Mouse (Mus musculus): ENCODE data around the gene Rbm8a.
A peak's percentile ranks its signal among the peaks of the same experiment; 100 is the strongest.
"Not testable (repeated sequence)": the region's sequence is repeated elsewhere in the genome, so short reads cannot be mapped to it uniquely, and the experiment has no call there.

The Rbm8a gene

DNA sequence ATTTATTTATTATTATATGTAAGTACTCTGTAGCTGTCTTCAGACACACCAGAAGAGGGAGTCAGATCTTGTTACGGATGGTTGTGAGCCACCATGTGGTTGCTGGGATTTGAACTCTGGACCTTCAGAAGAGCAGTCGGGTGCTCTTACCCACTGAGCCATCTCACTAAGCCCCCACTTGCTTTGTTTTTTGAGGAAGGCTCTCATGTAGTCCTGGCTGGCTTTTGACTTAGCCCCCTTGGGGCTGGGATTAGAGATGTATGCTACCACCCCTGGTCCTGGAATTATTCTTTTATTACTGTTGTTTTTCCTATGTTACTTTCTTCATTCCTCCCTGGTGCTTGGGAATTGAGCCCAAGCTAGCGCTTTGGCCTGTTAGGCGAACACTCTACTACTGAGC is 23.7 kb upstream of the Rbm8a start:
- DNase-seq, result not testable (repeated sequence)

DNA sequence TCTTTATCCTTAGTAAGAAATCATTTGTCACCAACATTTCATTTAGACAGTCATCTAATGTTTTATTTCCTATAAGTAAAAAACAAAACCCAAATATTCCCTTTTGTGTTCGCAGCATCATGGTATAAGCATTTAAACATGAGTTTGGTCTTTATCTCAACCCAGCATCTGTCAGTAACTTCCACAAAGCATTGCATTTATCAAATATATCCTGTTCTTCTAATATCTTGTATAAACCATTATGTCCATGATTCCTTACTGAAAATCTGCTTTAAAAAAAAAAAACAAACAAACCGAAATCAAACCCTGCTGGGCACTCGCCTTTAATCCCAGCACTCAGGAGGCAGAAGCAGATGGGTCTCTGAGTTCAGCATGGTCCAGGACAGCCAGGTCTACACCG is 23.1 kb upstream of the Rbm8a start:
- DNase-seq, result no peak

DNA sequence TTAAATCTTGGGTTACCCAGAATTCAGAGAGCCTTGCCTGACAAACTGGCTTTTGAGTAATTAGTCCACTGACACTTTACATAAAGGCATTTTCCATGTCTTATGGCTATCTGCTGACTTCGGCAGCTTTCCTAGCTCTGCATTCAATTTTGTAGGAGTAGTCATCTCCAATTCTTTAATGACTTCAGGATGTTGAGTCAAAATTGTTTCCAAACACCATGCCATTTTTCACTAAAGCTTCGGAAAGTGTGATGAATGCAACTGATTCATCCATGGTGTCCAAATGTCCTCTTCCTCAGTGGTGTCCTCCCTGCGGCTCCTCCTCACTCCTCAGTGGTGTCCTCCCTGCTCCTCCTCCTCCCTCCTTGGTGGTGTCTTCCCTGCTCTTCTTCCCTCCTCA is 11.8 kb upstream of the Rbm8a start:
- no peak for DNase-seq

- no peak for DNase-seq
Measured at GRCm38 (mm10) chr3:96623201-96623600, 6.5 kb upstream of the Rbm8a start.

GRCm38 (mm10) chr3:96632058-96632457 is 2.3 kb downstream of the Rbm8a start:
- DNase-seq, result no peak

- DNase-seq, result no peak
Measured at GRCm38 (mm10) chr3:96634015-96634414, 4.3 kb downstream of the Rbm8a start.

- DNase-seq, result peak; percentile 92
Measured at GRCm38 (mm10) chr3:96634928-96635879, 5.5 kb downstream of the Rbm8a start, which contains the start of the genes Pex11b and Gm42957. TSS of gene Pex11b (plus strand) at chr3:96635376. TSS of gene Gm42957 (plus strand) at chr3:96635474.

DNA sequence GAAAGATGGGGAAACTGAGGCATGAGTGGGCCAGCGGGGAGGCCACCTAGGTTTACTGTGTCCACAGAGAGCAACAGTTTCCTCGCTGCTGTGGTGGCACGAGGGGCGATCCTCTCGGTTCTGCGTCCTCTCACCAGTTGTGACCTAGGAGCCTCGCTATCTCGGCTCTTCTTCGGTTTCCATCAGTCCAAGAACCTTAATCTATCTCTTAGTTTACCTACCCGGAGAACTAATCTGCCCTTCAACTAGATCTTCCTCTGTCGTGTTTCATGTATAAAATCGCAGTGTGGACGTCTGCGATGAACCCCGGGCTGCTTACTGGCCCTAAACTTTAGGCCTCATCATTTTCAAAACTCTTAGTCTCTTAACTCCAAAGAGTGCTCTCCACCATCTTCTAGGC is 6.2 kb downstream of the Rbm8a start:
- no peak for DNase-seq

GRCm38 (mm10) chr3:96636448-96636847 is 6.7 kb downstream of the Rbm8a start:
- no peak for DNase-seq

- DNase-seq, result peak; percentile 90
Measured at GRCm38 (mm10) chr3:96639219-96639618, 9.5 kb downstream of the Rbm8a start.

DNA sequence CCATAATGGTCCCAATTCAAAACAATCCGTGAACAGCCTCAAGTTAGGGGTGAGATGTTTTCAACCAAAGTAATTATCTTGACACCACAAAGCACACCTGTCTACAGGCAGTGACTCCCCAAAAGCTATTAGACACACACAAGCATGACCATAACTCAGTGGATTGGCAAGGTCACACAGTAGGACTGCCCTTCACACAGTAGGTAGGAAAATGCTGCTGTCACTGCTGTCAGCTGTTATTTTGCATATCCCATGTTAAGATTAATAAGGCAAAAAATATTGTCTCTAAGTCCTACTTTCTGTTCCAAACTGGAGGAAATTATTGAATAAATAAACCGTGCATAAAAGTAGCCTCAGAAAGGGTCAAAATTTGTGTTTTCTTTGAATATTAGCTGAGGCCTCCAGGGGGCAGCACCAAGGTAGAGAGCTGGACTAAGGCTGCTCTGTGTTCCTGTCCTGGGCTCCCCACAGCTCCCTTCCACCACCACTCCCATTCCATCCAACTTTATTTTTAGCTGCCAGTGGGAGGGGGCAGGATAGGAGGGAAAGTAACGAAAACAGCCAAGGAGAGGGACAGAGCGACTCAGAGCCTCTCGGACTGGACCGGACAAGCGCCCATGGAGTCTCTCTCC is 15.4 kb downstream of the Rbm8a start, which contains the start of gene Itga10:
Gene Itga10, plus strand, starts transcription at position 567 of the 632 bp plus-strand sequence.
- peak; percentile 65 for DNase-seq

DNA sequence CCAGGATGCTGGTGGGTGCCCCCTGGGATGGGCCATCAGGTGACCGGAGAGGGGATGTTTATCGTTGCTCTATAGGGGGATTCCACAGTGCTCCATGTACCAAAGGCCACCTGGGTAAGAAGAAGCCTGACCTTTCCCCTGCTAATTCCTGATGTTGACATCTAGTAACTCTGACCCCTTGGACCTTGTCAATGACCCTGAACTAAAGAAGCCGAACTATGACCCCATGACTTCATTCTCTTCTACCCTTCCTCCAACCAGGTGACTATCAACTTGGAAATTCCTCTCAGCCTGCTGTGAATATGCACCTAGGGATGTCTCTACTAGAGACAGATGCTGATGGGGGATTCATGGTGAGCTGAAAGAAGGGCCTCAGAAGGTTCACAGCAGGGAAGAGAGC is 17.6 kb downstream of the Rbm8a start:
- no peak for DNase-seq

GRCm38 (mm10) chr3:96660901-96661300 is 31.2 kb downstream of the Rbm8a start:
- no peak for DNase-seq

DNA sequence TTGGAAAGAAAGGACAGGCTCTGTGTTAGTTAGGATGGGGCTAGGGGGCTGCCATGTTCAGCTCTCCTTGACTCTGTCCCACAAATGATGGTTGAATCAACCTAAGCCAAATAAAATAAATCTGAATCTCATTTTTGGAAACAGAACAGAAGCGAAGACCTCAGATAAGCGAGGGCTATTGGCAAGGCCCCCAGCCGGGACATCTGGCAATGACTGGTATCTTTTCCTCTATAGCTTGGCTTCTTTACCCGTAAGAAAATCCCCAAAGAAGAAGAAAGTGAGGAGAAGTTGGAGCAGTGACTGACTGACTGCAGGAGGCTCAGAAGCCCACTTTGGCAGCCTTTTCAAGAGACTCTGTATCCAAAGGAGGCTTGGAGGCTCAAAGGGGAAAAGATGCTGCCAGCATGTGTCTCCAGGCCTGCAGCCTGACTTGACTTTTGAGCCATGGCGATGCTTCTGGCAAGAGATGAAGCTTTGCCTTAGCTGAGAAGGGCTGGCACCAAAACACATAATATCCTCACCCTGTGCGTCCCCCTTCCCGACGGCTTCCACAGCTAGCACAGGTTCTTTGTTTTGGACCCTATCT is 33.1 kb downstream of the Rbm8a start:
- DNase-seq, result no peak

GRCm38 (mm10) chr3:96663432-96664239 is 33.9 kb downstream of the Rbm8a start:
- DNase-seq, result peak; percentile 91

DNA sequence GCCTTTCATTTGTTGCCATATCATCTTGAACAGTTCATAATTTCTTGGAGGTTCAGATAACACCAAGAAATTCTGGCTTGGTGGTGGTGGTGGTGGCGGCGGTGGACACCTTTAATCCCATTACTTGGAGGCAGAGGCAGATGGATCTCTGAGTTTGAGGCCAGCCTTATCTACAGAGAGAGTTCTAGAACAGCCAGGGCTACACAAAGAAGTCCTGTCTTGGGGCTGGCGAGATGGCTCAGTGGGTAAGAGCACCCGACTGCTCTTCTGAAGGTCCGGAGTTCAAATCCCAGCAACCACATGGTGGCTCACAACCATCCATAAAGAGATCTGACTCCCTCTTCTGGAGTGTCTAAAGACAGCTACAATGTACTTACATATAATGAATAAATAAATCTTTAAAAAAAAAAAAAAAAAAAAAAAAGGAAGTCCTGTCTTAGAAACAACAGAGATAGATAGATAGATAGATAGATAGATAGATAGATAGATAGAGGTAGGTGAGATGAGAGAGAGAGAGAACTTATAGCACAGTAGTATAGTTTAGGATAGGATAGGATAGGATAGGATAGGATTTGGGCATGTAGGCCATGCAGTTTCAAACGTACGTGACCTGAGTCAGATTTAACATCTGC is 36.1 kb downstream of the Rbm8a start:
- DNase-seq, result not testable (repeated sequence)

DNA sequence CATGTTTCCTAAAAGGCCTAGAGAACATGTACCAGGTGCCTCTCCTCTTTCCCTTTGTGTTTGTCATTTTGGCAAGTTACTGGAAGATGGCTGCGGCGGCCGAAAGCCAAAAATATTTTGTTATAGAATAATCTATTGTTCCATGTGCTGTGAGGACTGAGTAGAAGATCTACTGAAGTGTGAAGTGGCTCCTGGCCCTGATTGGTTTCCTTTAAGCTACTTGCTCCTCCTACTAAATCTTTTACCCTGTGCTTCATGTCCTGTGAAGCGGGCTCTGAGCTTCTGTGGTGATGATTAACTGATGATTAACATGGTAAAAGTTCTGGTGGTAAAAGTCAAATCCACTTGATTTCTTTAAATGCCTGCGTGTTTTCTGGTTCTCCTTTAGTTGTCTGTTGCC is 37.2 kb downstream of the Rbm8a start:
- DNase-seq, result no peak

DNA sequence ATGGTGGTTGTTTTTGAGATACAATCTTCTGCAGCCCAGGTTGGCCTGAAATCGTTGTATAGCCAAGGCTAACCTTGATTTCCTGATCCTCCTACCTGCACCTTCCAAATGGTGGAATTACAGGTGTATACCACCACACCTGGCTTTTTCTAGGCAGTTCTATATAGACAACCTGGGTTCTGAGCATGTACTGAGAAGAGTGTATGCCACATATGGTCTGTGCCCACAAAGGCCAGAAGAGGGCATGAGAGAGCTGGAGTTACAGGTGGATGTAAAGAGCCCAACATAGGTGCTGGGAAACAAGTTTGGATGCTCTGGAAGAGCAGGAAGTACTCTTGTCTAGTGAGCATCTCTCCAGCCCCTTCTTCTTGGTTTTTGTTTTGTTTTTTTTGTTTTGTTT is 37.6 kb downstream of the Rbm8a start:
- DNase-seq, result peak; percentile 54

GRCm38 (mm10) chr3:96668424-96669067 is 38.8 kb downstream of the Rbm8a start:
- no peak for DNase-seq

GRCm38 (mm10) chr3:96669727-96670468 is 40.2 kb downstream of the Rbm8a start, which contains the start of gene Ankrd35:
TSS of gene Ankrd35 (plus strand) at chr3:96670131.
- peak; percentile 91 for DNase-seq

DNA sequence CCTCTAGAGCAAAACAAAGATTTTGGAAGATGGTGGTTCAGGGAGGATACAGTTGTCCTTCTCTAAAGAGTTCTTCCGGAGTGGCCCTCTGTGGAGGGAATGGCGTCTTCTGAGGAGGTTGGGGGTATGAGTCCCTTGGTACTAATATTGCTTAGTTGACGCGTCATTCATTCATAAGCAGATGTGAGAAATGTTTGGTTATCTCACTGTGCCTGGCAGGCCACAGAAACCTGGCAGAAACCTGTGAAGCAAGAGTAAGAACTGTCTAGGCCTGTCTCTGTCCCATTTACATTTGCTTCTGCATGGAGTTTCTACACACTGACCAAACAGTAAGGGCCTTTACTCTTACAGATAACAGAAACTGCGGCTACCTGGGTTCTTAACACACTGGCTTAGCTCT is 41.8 kb downstream of the Rbm8a start:
- no peak for DNase-seq
